Mouse (Mus musculus): ENCODE results near the gene Ubac2.
A peak's percentile ranks its signal among the peaks of the same experiment; 100 is the strongest.

The Ubac2 gene

GRCm38 (mm10) chr14:121924876-121925275 lies 46.5 kb downstream of the Ubac2 start:
- DNase-seq (ENCODE audit: low spot score) = no peak

DNA sequence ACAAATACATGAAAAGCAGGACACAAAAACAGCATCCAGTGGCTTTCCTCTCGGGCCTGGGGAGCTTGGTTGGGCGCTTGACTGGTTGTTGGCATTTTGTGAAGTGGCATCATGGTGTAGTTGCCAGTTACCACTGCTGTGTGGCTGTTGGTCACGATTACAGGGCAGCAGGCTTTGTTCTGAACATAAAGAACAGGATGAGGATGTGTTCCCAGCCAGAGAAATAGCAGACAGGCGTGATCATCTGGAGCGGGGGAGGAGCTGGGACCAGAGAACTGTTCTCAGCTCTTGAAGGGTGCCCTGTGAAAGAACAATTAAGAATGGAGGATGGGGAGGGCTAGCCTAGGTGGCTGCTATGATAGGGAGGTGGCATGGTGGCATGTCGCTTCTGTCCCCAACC lies 48.5 kb downstream of the Ubac2 start:
- DNase-seq (ENCODE audit: low spot score) = no peak

- DNase-seq (ENCODE audit: low spot score) = no peak
Observed at GRCm38 (mm10) chr14:121927451-121927850, 49.0 kb downstream of the Ubac2 start.

- DNase-seq (ENCODE audit: low spot score) = peak; percentile 65
Observed at GRCm38 (mm10) chr14:121928375-121929137, 50.1 kb downstream of the Ubac2 start.

DNA sequence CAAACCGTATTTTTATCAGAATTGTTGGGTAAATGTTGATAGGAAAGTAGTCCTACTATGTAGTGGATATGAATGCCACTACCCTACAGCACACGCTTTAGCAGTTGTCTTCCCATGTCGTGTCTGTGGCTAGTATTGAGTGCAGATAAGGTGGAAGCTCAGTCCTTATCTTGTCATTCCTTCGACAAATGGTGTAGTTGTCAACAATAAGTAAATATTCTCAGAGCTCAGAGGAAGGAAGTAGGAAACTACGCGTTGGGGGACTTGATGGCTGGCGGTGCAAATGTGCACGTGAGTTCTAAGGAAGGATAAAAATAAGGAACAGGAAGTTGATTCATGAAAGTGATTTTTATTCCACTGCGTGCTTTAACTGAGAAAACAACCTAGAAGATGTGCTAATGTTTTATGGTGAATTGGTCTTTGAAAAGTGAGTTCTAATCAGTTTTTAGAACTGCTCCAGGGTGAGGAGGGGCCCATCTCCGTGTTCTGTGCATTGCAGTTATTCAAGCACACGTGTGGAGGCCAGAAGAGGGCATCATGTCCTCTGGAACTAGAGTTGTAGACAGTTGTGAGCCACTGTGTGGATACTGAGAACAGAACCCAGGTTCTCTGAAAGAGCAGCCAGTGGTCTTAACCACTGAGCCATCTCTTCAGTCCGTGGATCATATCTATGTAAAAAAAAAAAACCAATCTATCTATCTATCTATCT lies 51.0 kb downstream of the Ubac2 start:
- DNase-seq (ENCODE audit: low spot score) = no peak

DNA sequence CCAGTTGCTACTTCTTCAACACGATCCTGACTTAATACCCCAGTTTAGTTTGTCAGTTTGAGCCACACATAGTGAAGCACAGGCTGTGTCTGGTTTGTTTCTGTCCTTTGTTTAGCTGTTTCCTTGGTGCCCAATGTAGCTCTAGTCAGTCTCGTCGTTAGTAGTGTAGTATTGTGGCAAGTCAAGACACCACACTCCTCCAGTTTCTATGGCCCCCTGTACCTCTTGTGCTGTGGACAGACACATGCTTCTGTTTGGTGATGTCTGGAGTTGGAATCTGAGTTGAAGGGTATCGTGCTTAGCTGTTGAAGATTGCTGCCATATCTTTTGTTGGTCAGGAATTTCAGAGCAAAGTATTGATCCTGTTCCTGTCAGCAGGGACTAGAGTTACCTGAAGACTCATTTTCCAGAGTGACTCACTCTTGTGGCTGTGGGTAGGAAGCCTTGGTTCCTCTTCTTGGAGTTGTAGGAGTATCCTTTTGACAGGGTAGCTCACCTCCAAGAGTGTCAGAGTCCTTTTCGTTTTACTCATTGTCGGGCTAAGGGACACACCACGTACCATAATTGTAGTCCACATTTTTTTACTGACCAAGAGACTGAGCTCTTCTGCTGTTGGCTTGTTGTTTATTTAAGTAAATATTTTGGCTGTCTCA lies 52.4 kb downstream of the Ubac2 start:
- no peak for DNase-seq (ENCODE audit: low spot score)

GRCm38 (mm10) chr14:121931594-121931993 lies 53.2 kb downstream of the Ubac2 start:
- DNase-seq (ENCODE audit: low spot score) = no peak

DNA sequence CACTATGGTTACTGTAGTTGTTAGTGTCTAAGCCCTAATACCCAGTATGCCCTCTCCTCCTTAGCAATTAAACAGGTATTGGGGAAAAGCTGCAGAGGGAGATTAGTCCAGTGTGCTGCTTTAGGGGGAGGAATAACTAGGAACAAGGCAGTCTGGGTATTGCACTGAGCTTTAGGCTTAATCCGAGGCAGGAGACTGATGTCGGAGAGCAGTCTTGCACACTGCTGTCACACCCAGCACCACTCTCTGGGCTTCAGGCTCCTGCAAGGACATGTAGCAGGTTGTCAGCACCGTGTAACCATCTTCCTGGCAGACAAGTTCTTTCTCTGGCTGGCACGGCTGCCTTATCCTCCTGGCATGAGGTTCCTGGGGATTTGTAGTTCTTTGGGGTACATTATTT lies 53.8 kb downstream of the Ubac2 start:
- DNase-seq (ENCODE audit: low spot score) = no peak

GRCm38 (mm10) chr14:121933906-121934596 lies 55.6 kb downstream of the Ubac2 start:
- no peak for DNase-seq (ENCODE audit: low spot score)

GRCm38 (mm10) chr14:121934597-121934946 lies 56.2 kb downstream of the Ubac2 start:
- no peak for DNase-seq (ENCODE audit: low spot score)

- DNase-seq (ENCODE audit: low spot score) = no peak
Observed at GRCm38 (mm10) chr14:121936356-121936755, 57.9 kb downstream of the Ubac2 start.

DNA sequence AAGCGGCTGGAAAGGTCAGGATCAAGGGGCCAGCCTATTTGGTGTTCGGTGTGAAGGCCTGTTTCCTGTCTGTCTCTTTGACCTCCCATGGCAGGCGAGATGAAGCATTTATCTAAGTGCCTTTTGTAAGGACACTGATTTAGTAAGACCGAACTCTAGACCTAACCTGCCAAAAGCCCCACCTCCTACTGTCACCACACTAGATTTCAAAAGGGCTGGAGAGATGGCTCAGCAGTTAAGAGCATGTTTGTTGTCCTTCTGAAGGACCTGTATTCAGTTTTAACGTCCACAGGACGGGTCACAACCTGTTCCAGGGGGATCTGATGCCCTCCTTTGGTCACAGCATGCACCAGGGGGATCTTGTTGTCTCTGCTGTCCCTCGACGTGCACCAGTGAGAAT lies 58.4 kb downstream of the Ubac2 start:
- no peak for DNase-seq (ENCODE audit: low spot score)

GRCm38 (mm10) chr14:121937601-121938255 lies 59.3 kb downstream of the Ubac2 start:
- no peak for DNase-seq (ENCODE audit: low spot score)

DNA sequence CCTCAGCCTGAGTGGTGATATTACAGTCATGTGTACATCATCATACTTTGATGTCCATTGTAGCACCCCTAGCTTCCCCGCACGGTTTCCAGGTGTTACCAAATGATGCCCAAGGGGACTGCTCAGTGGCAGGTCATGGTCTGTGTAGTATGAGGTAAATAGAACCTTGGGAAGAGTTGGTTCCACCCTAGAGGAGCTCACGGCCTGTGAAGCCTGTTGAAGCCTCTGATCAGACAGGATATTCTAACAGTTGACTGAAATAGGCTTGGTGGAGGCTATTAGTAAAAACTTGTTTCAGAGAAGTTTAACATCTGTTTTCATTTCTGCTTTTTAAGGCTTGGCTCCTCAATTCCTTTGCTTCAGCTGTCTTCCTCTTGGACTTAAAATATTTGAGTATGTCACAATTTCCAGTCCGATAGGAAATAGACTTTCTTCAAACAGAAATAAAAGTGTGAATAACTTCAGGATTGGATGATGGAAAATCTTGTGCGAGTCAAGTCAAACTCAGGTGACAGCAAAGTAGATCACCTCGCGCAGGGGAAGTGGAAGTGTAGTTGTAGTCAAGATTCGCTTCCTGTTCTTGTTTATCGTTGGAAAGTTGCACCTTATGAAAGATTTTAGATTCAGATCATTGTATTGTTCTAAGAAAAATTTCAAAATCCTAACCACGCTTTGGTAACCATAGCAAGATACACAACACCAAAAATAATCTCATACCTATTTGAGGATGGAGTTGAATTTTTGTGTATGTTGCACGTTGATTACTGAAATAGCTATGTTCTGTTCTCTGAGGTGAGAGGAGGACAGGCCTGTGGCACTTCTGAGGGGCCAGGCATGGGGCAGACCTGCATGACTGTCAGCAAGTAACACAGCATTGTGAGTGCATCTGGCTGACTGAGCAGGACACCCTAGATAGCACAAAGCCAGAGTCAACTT lies 60.1 kb downstream of the Ubac2 start:
- DNase-seq (ENCODE audit: low spot score) = no peak

GRCm38 (mm10) chr14:121939582-121939981 lies 61.2 kb downstream of the Ubac2 start:
- DNase-seq (ENCODE audit: low spot score) = no peak

- DNase-seq (ENCODE audit: low spot score) = no peak
Observed at GRCm38 (mm10) chr14:121946131-121946530, 67.7 kb downstream of the Ubac2 start.

- DNase-seq (ENCODE audit: low spot score) = no peak
Observed at GRCm38 (mm10) chr14:121946728-121947127, 68.3 kb downstream of the Ubac2 start.

GRCm38 (mm10) chr14:121947201-121947760 lies 68.9 kb downstream of the Ubac2 start:
- no peak for DNase-seq (ENCODE audit: low spot score)

GRCm38 (mm10) chr14:121947966-121948365 lies 69.5 kb downstream of the Ubac2 start:
- no peak for DNase-seq (ENCODE audit: low spot score)

DNA sequence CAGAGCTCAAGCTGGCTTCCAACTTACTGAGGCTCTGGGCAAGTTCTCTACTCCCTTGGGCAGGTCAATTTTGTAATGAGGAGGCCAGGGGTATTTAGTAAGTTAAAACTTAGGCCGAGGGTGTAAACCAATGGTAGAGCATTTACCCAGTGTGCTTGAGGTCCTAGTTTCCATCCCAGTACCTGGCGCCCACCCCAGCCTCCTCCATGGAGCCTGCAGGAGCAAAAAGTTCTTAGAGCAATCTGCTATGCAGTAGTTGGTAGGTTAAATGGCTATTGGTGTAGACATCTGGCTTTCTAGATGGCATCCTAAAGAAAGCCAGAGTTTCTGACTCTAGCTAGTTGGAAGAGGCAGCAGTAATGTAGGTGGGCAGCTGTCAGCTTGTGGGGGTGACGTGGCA lies 71.0 kb downstream of the Ubac2 start:
- DNase-seq (ENCODE audit: low spot score) = no peak

GRCm38 (mm10) chr14:121949897-121950296 lies 71.5 kb downstream of the Ubac2 start:
- DNase-seq (ENCODE audit: low spot score) = no peak

All from layer of hippocampus, adult 9-10 months (tissue).